Mouse (Mus musculus): ENCODE data around the gene 4930519P11Rik. TPM values are rescaled to one million over a fixed set of nuclear protein-coding genes. Genes with fewer than 3 reads are reported as not detected.

The 4930519P11Rik gene
- polyA plus RNA-seq, 1 experiment from 2014 or later = not detected

GRCm38 (mm10) chr2:154567766-154568165 lies 45.5 kb downstream of the 4930519P11Rik start:
- H3K4me3 ChIP-seq (ENCODE audit: low read depth, low read length) = peak overlapping the region; percentile 86
- H3K9me3 ChIP-seq (replicated peaks; ENCODE audit: control insufficient read depth, low read length) = no peaks in the 10 kb centered on the region
- DNase-seq (ENCODE audit: low spot score) (no peak), ATAC-seq (replicated peaks; ENCODE audit: insufficient number of reproducible peaks, low FRiP score, low TSS enrichment, low read depth) (no peak)
- H3K4me1 ChIP-seq (ENCODE audit: control insufficient read depth, insufficient read depth, low read length) = peaks cover 11% of the 10 kb centered on the region
- H3K36me3 ChIP-seq (replicated peaks; ENCODE audit: control insufficient read depth, insufficient read depth, low read depth, low read length) = peaks cover 5% of the 10 kb centered on the region; the same call in 1 of the 2 replicates
- peak overlapping the region; percentile 83 for H3K4me2 ChIP-seq (ENCODE audit: low read depth, low read length)
- peak overlapping the region; percentile 87; the same call in 1 of the 2 replicates for H3K27ac ChIP-seq (replicated peaks; ENCODE audit: low read depth, low read length)
- no peaks in the 10 kb centered on the region for H3K27me3 ChIP-seq (ENCODE audit: control insufficient read depth, insufficient read depth, low read length)
- H3K9ac ChIP-seq (replicated peaks; ENCODE audit: low read length) = peak overlapping the region; percentile 89
- 78% methylated on average over 2 of the region's 2 CpGs for WGBS

- Histone ChIP-seq H3K36me3 (replicated peaks; ENCODE audit: control insufficient read depth, insufficient read depth, low read depth, low read length) (peaks cover 7% of the 10 kb centered on the region; the same call in 1 of the 2 replicates), H3K27ac (replicated peaks; ENCODE audit: low read depth, low read length) (no peak overlapping the region), H3K27me3 (ENCODE audit: control insufficient read depth, insufficient read depth, low read length) (no peaks in the 10 kb centered on the region), H3K4me2 (ENCODE audit: low read depth, low read length) (no peak overlapping the region), H3K9me3 (replicated peaks; ENCODE audit: control insufficient read depth, low read length) (no peaks in the 10 kb centered on the region), H3K9ac (replicated peaks; ENCODE audit: low read length) (no peak overlapping the region), H3K4me3 (ENCODE audit: low read depth, low read length) (no peak overlapping the region), H3K4me1 (ENCODE audit: control insufficient read depth, insufficient read depth, low read length) (peaks cover 11% of the 10 kb centered on the region)
- 47% methylated on average over 8 of the region's 8 CpGs for WGBS
- no peak for DNase-seq (ENCODE audit: low spot score)
- no peak for ATAC-seq (replicated peaks; ENCODE audit: insufficient number of reproducible peaks, low FRiP score, low TSS enrichment, low read depth)
Observed at GRCm38 (mm10) chr2:154566641-154567040, 46.6 kb downstream of the 4930519P11Rik start.

GRCm38 (mm10) chr2:154565562-154565961 lies 47.7 kb downstream of the 4930519P11Rik start:
- H3K27ac ChIP-seq (replicated peaks; ENCODE audit: low read depth, low read length) = no peak overlapping the region
- peaks cover 7% of the 10 kb centered on the region; the same call in 1 of the 2 replicates for H3K36me3 ChIP-seq (replicated peaks; ENCODE audit: control insufficient read depth, insufficient read depth, low read depth, low read length)

GRCm38 (mm10) chr2:154563612-154564170 lies 49.5 kb downstream of the 4930519P11Rik start:
- Histone ChIP-seq H3K9me3 (replicated peaks; ENCODE audit: control insufficient read depth, low read length) (no peaks in the 10 kb centered on the region), H3K4me2 (ENCODE audit: low read depth, low read length) (no peak overlapping the region), H3K9ac (replicated peaks; ENCODE audit: low read length) (no peak overlapping the region), H3K4me3 (ENCODE audit: low read depth, low read length) (no peak overlapping the region), H3K36me3 (replicated peaks; ENCODE audit: control insufficient read depth, insufficient read depth, low read depth, low read length) (peaks cover 7% of the 10 kb centered on the region; the same call in 1 of the 2 replicates), H3K27me3 (ENCODE audit: control insufficient read depth, insufficient read depth, low read length) (no peaks in the 10 kb centered on the region), H3K4me1 (ENCODE audit: control insufficient read depth, insufficient read depth, low read length) (peaks cover 7% of the 10 kb centered on the region), H3K27ac (replicated peaks; ENCODE audit: low read depth, low read length) (no peak overlapping the region)
- 92% methylated on average over 22 of the region's 22 CpGs for WGBS
- ATAC-seq (replicated peaks; ENCODE audit: insufficient number of reproducible peaks, low FRiP score, low TSS enrichment, low read depth) = no peak
- DNase-seq (ENCODE audit: low spot score) = no peak

More at GRCm38 (mm10) chr2:154565562-154565961, 47.7 kb downstream of the 4930519P11Rik start:
- Histone ChIP-seq H3K9ac (replicated peaks; ENCODE audit: low read length) (no peak overlapping the region), H3K4me3 (ENCODE audit: low read depth, low read length) (no peak overlapping the region), H3K27me3 (ENCODE audit: control insufficient read depth, insufficient read depth, low read length) (no peaks in the 10 kb centered on the region), H3K4me1 (ENCODE audit: control insufficient read depth, insufficient read depth, low read length) (peaks cover 11% of the 10 kb centered on the region), H3K4me2 (ENCODE audit: low read depth, low read length) (no peak overlapping the region), H3K9me3 (replicated peaks; ENCODE audit: control insufficient read depth, low read length) (no peaks in the 10 kb centered on the region)
- WGBS = 78% methylated on average over 3 of the region's 3 CpGs
- DNase-seq (ENCODE audit: low spot score) = no peak
- no peak for ATAC-seq (replicated peaks; ENCODE audit: insufficient number of reproducible peaks, low FRiP score, low TSS enrichment, low read depth)

Other genes starting within 250 kb of the 4930519P11Rik start
- 19.4 and 19.7 TPM in 2 replicates for gene Cdk5rap1, start 240.4 kb downstream of the 4930519P11Rik start, polyA plus RNA-seq (2014; fragmentation: Nextera tagmentation; extraction: Ambion mirVana)
- gene Snta1, start 205.3 kb downstream of the 4930519P11Rik start, polyA plus RNA-seq (2014; fragmentation: Nextera tagmentation; extraction: Ambion mirVana) = 2.1 TPM in 2 replicates
- gene Cbfa2t2, start 177.0 kb downstream of the 4930519P11Rik start, polyA plus RNA-seq (2014; fragmentation: Nextera tagmentation; extraction: Ambion mirVana) = 47.4 and 51.9 TPM in 2 replicates
- gene 1700003F12Rik, start 66.4 kb downstream of the 4930519P11Rik start, polyA plus RNA-seq (2014; fragmentation: Nextera tagmentation; extraction: Ambion mirVana) = 0.96 and 1.5 TPM in 2 replicates
- not detected in 2 replicates for gene Actl10, start 61.7 kb downstream of the 4930519P11Rik start, polyA plus RNA-seq (2014; fragmentation: Nextera tagmentation; extraction: Ambion mirVana)
- 1.7 and 2.2 TPM in 2 replicates for gene Necab3, start 54.5 kb downstream of the 4930519P11Rik start, polyA plus RNA-seq (2014; fragmentation: Nextera tagmentation; extraction: Ambion mirVana)
- gene E2f1, start 43.5 kb downstream of the 4930519P11Rik start, polyA plus RNA-seq (2014; fragmentation: Nextera tagmentation; extraction: Ambion mirVana) = 7.2 and 8.6 TPM in 2 replicates
- 13.6 and 15.8 TPM in 2 replicates for gene Pxmp4, start 9.7 kb downstream of the 4930519P11Rik start, polyA plus RNA-seq (2014; fragmentation: Nextera tagmentation; extraction: Ambion mirVana)
- gene Zfp341, start 140 bp downstream of the 4930519P11Rik start, polyA plus RNA-seq (2014; fragmentation: Nextera tagmentation; extraction: Ambion mirVana) = 0.60 and 1.1 TPM in 2 replicates
- 14.0 and 14.8 TPM in 2 replicates for gene Chmp4b, start 38.3 kb upstream of the 4930519P11Rik start, polyA plus RNA-seq (2014; fragmentation: Nextera tagmentation; extraction: Ambion mirVana)
- not detected in 2 replicates for gene Gm14214, start 156.6 kb upstream of the 4930519P11Rik start, polyA plus RNA-seq (2014; fragmentation: Nextera tagmentation; extraction: Ambion mirVana)
- 67.2 and 80.0 TPM in 2 replicates for gene Raly, start 177.7 kb upstream of the 4930519P11Rik start, polyA plus RNA-seq (2014; fragmentation: Nextera tagmentation; extraction: Ambion mirVana)
- gene a, start 178.0 kb upstream of the 4930519P11Rik start, polyA plus RNA-seq (2014; fragmentation: Nextera tagmentation; extraction: Ambion mirVana) = 3.3 and 4.4 TPM in 2 replicates

Measured in embryonic facial prominence, embryonic 11.5 days (tissue).